Mouse (Mus musculus): ENCODE measurements at regions not wholly inside any gene's neighbourhood (a gene's known extent, or its start where the extent isn't known, plus 50 kb on each side); places are given as distances from the start of the nearest gene placed in this dataset.

DNA sequence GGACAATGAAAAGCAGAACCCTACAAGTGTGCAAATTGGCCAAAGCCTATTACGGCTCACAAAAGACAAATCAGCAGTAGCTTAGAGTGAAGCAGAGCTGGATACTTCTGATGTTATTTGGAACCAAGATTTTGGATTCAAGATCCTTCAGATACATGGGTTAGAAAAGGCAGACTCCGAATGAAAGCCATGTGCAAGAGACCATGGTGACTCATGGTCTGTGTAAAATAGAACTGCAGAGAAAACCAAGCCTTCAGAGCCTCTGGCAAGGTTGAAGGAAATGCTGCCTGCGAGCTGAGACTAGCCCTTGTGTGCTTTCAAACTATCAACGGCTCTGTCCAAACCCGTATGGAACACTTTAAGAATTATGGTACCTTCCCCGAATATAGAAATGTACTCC, 244.4 kb upstream of the Id4 start:
- Histone ChIP-seq H3K27me3 (replicated peaks; ENCODE audit: control insufficient read depth, insufficient read depth, low read length) (no peaks in the 10 kb centered on the region), H3K4me3 (replicated peaks; ENCODE audit: low read length) (no peak overlapping the region), H3K36me3 (ENCODE audit: control insufficient read depth, insufficient read depth) (no peaks in the 10 kb centered on the region), H3K27ac (ENCODE audit: low read length) (no peak overlapping the region), H3K9me3 (ENCODE audit: control insufficient read depth, low read length) (no peaks in the 10 kb centered on the region), H3K9ac (replicated peaks; ENCODE audit: low read depth, low read length) (no peak overlapping the region), H3K4me2 (ENCODE audit: low read length) (no peak overlapping the region), H3K4me1 (replicated peaks; ENCODE audit: control insufficient read depth, insufficient read depth, low read length) (peaks cover 4% of the 10 kb centered on the region)
- 94% methylated on average over 6 of the region's 6 CpGs for WGBS
- ATAC-seq: no peak

GRCm38 (mm10) chr13:48017649-48018048, 243.4 kb upstream of the Id4 start:
- Histone ChIP-seq H3K4me2 (ENCODE audit: low read length) (no peak overlapping the region), H3K9ac (replicated peaks; ENCODE audit: low read depth, low read length) (no peak overlapping the region), H3K9me3 (ENCODE audit: control insufficient read depth, low read length) (no peaks in the 10 kb centered on the region), H3K4me1 (replicated peaks; ENCODE audit: control insufficient read depth, insufficient read depth, low read length) (peaks cover 4% of the 10 kb centered on the region), H3K27me3 (replicated peaks; ENCODE audit: control insufficient read depth, insufficient read depth, low read length) (no peaks in the 10 kb centered on the region), H3K4me3 (replicated peaks; ENCODE audit: low read length) (no peak overlapping the region), H3K36me3 (ENCODE audit: control insufficient read depth, insufficient read depth) (no peaks in the 10 kb centered on the region), H3K27ac (ENCODE audit: low read length) (no peak overlapping the region)
- 55% methylated on average over 8 of the region's 8 CpGs for WGBS
- ATAC-seq: no peak

GRCm38 (mm10) chr13:48018606-48019005, 242.4 kb upstream of the Id4 start:
- H3K9me3 ChIP-seq (ENCODE audit: control insufficient read depth, low read length): no peaks in the 10 kb centered on the region
- H3K27me3 ChIP-seq (replicated peaks; ENCODE audit: control insufficient read depth, insufficient read depth, low read length): no peaks in the 10 kb centered on the region
- H3K36me3 ChIP-seq (ENCODE audit: control insufficient read depth, insufficient read depth): no peaks in the 10 kb centered on the region
- 71% methylated on average over 5 of the region's 5 CpGs for WGBS
- no peak for ATAC-seq
- peaks cover 7% of the 10 kb centered on the region for H3K4me1 ChIP-seq (replicated peaks; ENCODE audit: control insufficient read depth, insufficient read depth, low read length)
- H3K9ac ChIP-seq (replicated peaks; ENCODE audit: low read depth, low read length): no peak overlapping the region
- no peak overlapping the region for H3K27ac ChIP-seq (ENCODE audit: low read length)
- no peak overlapping the region for H3K4me3 ChIP-seq (replicated peaks; ENCODE audit: low read length)
- H3K4me2 ChIP-seq (ENCODE audit: low read length): no peak overlapping the region

DNA sequence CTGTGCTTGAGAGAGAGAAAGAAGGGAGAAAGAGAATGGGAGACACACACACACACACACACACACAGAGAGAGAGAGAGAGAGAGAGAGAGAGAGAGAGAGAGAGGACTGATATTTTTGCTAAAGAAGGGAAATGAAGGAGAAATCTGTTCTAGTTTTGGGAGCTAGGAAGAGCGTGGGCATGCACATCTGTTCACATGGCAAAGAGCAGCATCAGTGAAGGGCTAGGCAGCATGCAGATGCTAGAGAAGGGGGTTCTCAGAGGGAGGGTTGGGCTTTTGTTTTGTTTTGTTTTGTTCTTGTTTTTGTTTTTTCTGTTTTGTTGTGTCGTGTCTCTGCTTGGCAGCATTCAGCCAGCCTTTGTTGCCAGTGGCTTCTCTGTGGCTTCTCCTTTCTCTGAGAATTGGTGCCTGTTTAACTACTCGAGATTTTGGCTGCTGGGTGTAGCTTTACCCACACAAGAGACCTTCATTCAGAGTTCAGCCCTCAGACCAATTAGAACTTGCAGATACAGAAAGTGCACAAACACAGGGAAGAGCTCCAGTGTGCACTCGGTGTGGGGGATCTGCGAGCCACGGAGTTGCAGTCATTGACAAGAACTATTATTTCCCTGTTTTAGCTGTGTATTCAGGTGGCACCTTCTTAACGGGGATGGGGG, 237.9 kb upstream of the Id4 start:
- Histone ChIP-seq H3K36me3 (ENCODE audit: control insufficient read depth, insufficient read depth) (no peaks in the 10 kb centered on the region), H3K4me2 (ENCODE audit: low read length) (no peak overlapping the region), H3K4me3 (replicated peaks; ENCODE audit: low read length) (no peak overlapping the region), H3K9ac (replicated peaks; ENCODE audit: low read depth, low read length) (no peak overlapping the region), H3K9me3 (ENCODE audit: control insufficient read depth, low read length) (no peaks in the 10 kb centered on the region), H3K4me1 (replicated peaks; ENCODE audit: control insufficient read depth, insufficient read depth, low read length) (peaks cover 13% of the 10 kb centered on the region), H3K27ac (ENCODE audit: low read length) (no peak overlapping the region), H3K27me3 (replicated peaks; ENCODE audit: control insufficient read depth, insufficient read depth, low read length) (no peaks in the 10 kb centered on the region)
- 18% methylated on average over 7 of the region's 7 CpGs for WGBS
- ATAC-seq: no peak

DNA sequence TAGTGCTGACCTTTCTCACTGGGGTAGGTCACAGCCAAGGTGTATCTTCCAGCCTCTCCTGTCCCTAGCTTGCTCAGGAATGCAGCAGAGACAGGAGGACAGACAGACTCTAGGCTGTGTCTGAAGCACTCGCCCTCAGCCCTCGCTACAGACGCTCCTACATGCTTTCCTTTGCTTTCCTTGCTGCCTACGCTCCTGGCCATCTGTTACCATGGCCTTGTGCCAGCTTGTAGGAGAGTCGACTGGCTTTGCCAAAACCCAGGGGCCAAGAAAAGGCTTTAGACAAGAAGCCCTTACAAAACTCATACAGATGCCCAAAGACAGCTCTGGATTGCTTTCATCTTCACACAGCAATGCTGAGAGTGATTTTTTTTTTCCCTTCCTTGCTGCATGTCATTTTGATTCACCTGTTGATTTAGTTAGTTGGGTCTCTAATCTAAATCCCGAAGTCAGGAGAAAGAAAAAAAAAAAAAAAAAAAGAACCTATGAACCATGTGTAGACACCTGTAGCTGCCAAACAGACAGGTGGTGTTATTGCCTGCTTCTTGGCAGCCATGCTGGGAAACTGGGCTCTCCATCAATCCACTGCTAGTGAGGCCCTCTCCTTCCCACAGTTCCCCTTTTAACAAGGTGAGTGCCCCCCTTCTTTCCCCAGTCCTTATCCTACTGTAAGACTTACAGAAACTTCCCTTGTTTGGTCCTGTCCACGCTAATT, 233.1 kb upstream of the Id4 start:
- Histone ChIP-seq H3K9me3 (ENCODE audit: control insufficient read depth, low read length) (no peaks in the 10 kb centered on the region), H3K9ac (replicated peaks; ENCODE audit: low read depth, low read length) (no peak overlapping the region), H3K27ac (ENCODE audit: low read length) (no peak overlapping the region), H3K4me3 (replicated peaks; ENCODE audit: low read length) (no peak overlapping the region), H3K4me2 (ENCODE audit: low read length) (no peak overlapping the region), H3K27me3 (replicated peaks; ENCODE audit: control insufficient read depth, insufficient read depth, low read length) (no peaks in the 10 kb centered on the region; the same call in 1 of the 2 replicates), H3K4me1 (replicated peaks; ENCODE audit: control insufficient read depth, insufficient read depth, low read length) (peaks cover 23% of the 10 kb centered on the region), H3K36me3 (ENCODE audit: control insufficient read depth, insufficient read depth) (no peaks in the 10 kb centered on the region)
- 23% methylated on average over 7 of the region's 7 CpGs for WGBS
- peak; percentile 81 for ATAC-seq

- 0 out of 2 replicates have a peak, but pooled peaks have one; percentile 40 for ATAC-seq
- H3K9me3 ChIP-seq (ENCODE audit: control insufficient read depth, low read length): no peaks in the 10 kb centered on the region
Measured at GRCm38 (mm10) chr13:48031491-48031890, 229.5 kb upstream of the Id4 start.

DNA sequence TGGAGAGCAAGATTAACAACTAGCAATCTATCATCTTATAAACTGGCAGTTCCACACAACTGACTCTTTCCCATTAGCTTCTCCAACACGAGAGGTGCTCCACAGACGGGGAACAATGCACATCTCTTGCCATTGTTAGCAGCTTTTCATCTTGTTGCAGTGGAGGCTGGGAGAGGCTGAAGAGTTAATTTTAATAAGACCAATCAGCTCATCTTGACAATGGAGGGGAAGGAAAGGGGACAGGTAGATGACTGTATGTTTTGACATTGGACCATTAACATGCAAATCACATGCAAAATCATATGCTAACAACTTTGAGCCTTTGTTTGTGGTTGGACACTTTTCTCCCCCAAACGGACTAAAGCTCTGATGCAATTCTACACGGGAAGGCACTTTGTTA, 218.9 kb upstream of the Id4 start:
- Histone ChIP-seq H3K36me3 (ENCODE audit: control insufficient read depth, insufficient read depth) (no peaks in the 10 kb centered on the region), H3K27ac (ENCODE audit: low read length) (peak overlapping the region; percentile 34; the same call in 1 of the 2 replicates), H3K9me3 (ENCODE audit: control insufficient read depth, low read length) (peaks cover 2% of the 10 kb centered on the region; the same call in 1 of the 2 replicates), H3K4me1 (replicated peaks; ENCODE audit: control insufficient read depth, insufficient read depth, low read length) (peaks cover 15% of the 10 kb centered on the region), H3K9ac (replicated peaks; ENCODE audit: low read depth, low read length) (no peak overlapping the region), H3K27me3 (replicated peaks; ENCODE audit: control insufficient read depth, insufficient read depth, low read length) (no peaks in the 10 kb centered on the region; the same call in 1 of the 2 replicates), H3K4me2 (ENCODE audit: low read length) (no peak overlapping the region), H3K4me3 (replicated peaks; ENCODE audit: low read length) (no peak overlapping the region)
- WGBS: 14% methylated on average over 4 of the region's 4 CpGs
- ATAC-seq: peak; percentile 79

More at GRCm38 (mm10) chr13:48031491-48031890, 229.5 kb upstream of the Id4 start:
- Histone ChIP-seq H3K4me2 (ENCODE audit: low read length) (no peak overlapping the region), H3K9ac (replicated peaks; ENCODE audit: low read depth, low read length) (no peak overlapping the region), H3K27me3 (replicated peaks; ENCODE audit: control insufficient read depth, insufficient read depth, low read length) (no peaks in the 10 kb centered on the region; the same call in 1 of the 2 replicates), H3K4me1 (replicated peaks; ENCODE audit: control insufficient read depth, insufficient read depth, low read length) (peaks cover 17% of the 10 kb centered on the region), H3K36me3 (ENCODE audit: control insufficient read depth, insufficient read depth) (no peaks in the 10 kb centered on the region), H3K27ac (ENCODE audit: low read length) (no peak overlapping the region), H3K4me3 (replicated peaks; ENCODE audit: low read length) (no peak overlapping the region)
- WGBS: 37% methylated on average over 8 of the region's 8 CpGs

DNA sequence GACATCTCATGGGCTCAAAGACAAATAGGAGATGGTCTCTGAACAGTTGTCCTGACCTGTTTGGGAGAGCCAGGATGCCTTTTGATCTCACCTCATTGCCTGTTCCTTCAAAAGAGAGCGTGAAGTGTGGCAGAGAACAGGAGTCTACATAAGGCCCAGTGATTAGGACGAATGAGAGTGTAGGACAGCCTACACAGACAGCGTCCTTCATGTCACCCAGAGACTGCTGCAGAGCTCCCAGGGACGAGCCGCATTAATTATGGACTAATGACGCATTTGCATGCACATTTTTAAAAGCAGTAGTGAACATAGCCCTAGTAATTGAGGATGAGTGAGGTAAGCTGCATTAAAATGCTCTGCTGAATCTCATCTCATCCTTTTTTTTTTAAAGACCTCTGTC, 218.5 kb upstream of the Id4 start:
- 17% methylated on average over 6 of the region's 6 CpGs for WGBS
- no peak overlapping the region for H3K4me3 ChIP-seq (replicated peaks; ENCODE audit: low read length)
- no peaks in the 10 kb centered on the region; the same call in 1 of the 2 replicates for H3K27me3 ChIP-seq (replicated peaks; ENCODE audit: control insufficient read depth, insufficient read depth, low read length)
- H3K9ac ChIP-seq (replicated peaks; ENCODE audit: low read depth, low read length): no peak overlapping the region
- ATAC-seq: peak; percentile 66
- no peak overlapping the region for H3K4me2 ChIP-seq (ENCODE audit: low read length)
- H3K27ac ChIP-seq (ENCODE audit: low read length): peak overlapping the region; percentile 34; the same call in 1 of the 2 replicates
- H3K36me3 ChIP-seq (ENCODE audit: control insufficient read depth, insufficient read depth): no peaks in the 10 kb centered on the region
- peaks cover 2% of the 10 kb centered on the region; the same call in 1 of the 2 replicates for H3K9me3 ChIP-seq (ENCODE audit: control insufficient read depth, low read length)
- H3K4me1 ChIP-seq (replicated peaks; ENCODE audit: control insufficient read depth, insufficient read depth, low read length): peaks cover 15% of the 10 kb centered on the region

- Histone ChIP-seq H3K4me3 (replicated peaks; ENCODE audit: low read length) (no peak overlapping the region), H3K4me2 (ENCODE audit: low read length) (no peak overlapping the region), H3K9me3 (ENCODE audit: control insufficient read depth, low read length) (no peaks in the 10 kb centered on the region), H3K4me1 (replicated peaks; ENCODE audit: control insufficient read depth, insufficient read depth, low read length) (peaks cover 15% of the 10 kb centered on the region), H3K9ac (replicated peaks; ENCODE audit: low read depth, low read length) (no peak overlapping the region), H3K27ac (ENCODE audit: low read length) (no peak overlapping the region), H3K36me3 (ENCODE audit: control insufficient read depth, insufficient read depth) (no peaks in the 10 kb centered on the region), H3K27me3 (replicated peaks; ENCODE audit: control insufficient read depth, insufficient read depth, low read length) (no peaks in the 10 kb centered on the region; the same call in 1 of the 2 replicates)
- ATAC-seq: peak; percentile 71
- WGBS: 60% methylated on average over 25 of the region's 25 CpGs
Measured at GRCm38 (mm10) chr13:48046201-48046750, 214.8 kb upstream of the Id4 start.

All from forebrain, embryonic 16.5 days (tissue).